Mouse (Mus musculus) megakaryocyte, embryonic 14.5 days (primary cell): ENCODE data around the gene Ptpa.

Experiments used
- FLI1 ChIP-seq: IDR thresholded peaks from 2 replicates; pipeline ENCODE4 v1.6.1; 2012; ENCODE audit warnings: low read length, inconsistent platforms, mixed read lengths
- GATA1 ChIP-seq: IDR thresholded peaks from 3 replicates; pipeline ENCODE4 v1.6.1; 2012; ENCODE audit warnings: mixed read lengths, low read length, inconsistent platforms, borderline replicate concordance

DNA sequence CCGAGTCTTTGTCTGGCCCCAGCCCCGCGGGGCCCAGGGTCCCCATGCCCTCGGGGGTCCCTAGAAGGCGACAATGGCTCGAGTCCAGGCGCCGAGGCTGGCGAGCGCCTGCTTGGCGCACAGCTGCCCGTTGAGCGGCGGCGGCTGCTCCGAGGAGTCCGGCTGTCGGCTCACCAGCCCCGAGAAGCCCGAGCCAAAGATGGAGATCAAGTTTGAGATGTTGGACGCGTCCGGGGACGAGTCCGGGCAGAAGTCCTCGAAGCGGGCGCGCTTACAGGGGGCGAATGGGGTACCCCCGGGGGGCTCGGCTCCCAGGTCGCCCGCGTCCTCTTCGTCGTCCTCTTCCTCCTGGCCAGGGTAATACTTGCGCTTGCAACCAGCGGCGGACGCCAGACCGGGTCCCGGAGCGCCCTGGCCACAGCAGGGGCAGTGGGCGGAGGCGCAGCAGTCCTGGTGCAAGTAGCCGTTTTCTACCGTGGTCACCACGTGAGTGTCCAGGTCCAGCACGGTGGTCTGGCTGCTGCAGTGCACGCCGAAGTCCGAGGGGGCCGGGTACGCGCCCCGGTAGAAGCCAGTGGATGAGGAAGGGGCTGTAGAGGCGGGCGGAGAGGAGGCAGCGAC lies 57.0 kb downstream of the Ptpa start:
- TF ChIP-seq GATA1 (no peak), FLI1 (no peak)
